Mouse (Mus musculus): ENCODE data around the gene Lrp3.
A peak's percentile ranks its signal among the peaks of the same experiment; 100 is the strongest.

The Lrp3 gene

GRCm38 (mm10) chr7:35191276-35191675, 24.0 kb downstream of the Lrp3 start:
- no peak for DNase-seq (ENCODE audit: low spot score in 2 of 2)

GRCm38 (mm10) chr7:35189699-35190098, 25.6 kb downstream of the Lrp3 start:
- DNase-seq (ENCODE audit: low spot score in 2 of 2): no peak

GRCm38 (mm10) chr7:35185889-35186569, 29.3 kb downstream of the Lrp3 start, which contains the start of gene Slc7a10:
Gene Slc7a10 (plus strand): TSS chr7:35186385.
- DNase-seq (ENCODE audit: low spot score in 2 of 2): no peak

GRCm38 (mm10) chr7:35184833-35185724, 30.2 kb downstream of the Lrp3 start:
- no peak for DNase-seq (ENCODE audit: low spot score in 2 of 2)

- no peak for DNase-seq (ENCODE audit: low spot score in 2 of 2)
Observed at GRCm38 (mm10) chr7:35176412-35177381, 38.6 kb downstream of the Lrp3 start.

GRCm38 (mm10) chr7:35175533-35175932, 39.8 kb downstream of the Lrp3 start:
- DNase-seq (ENCODE audit: low spot score in 2 of 2): no peak

- DNase-seq (ENCODE audit: low spot score in 2 of 2): peak in 1 of 2 experiments; percentile 67
Observed at GRCm38 (mm10) chr7:35172519-35172918, 42.8 kb downstream of the Lrp3 start.

- peak; percentile 68 to 78 for DNase-seq (ENCODE audit: low spot score in 2 of 2)
Observed at GRCm38 (mm10) chr7:35171867-35172382, 43.4 kb downstream of the Lrp3 start.

GRCm38 (mm10) chr7:35169341-35169740, 46.0 kb downstream of the Lrp3 start:
- DNase-seq (ENCODE audit: low spot score in 2 of 2): peak; percentile 89 to 92

GRCm38 (mm10) chr7:35167925-35168324, 47.4 kb downstream of the Lrp3 start:
- DNase-seq (ENCODE audit: low spot score in 2 of 2): no peak

- no peak for DNase-seq (ENCODE audit: low spot score in 2 of 2)
Observed at GRCm38 (mm10) chr7:35166988-35167387, 48.3 kb downstream of the Lrp3 start.

GRCm38 (mm10) chr7:35164131-35164530, 51.2 kb downstream of the Lrp3 start:
- DNase-seq (ENCODE audit: low spot score in 2 of 2): no peak

- DNase-seq (ENCODE audit: low spot score in 2 of 2): no peak
Observed at GRCm38 (mm10) chr7:35163600-35163999, 51.7 kb downstream of the Lrp3 start.

- DNase-seq (ENCODE audit: low spot score in 2 of 2): no peak
Observed at GRCm38 (mm10) chr7:35162443-35162842, 52.9 kb downstream of the Lrp3 start.

GRCm38 (mm10) chr7:35157512-35157911, 57.8 kb downstream of the Lrp3 start:
- DNase-seq (ENCODE audit: low spot score in 2 of 2): no peak

GRCm38 (mm10) chr7:35156561-35157477, 58.5 kb downstream of the Lrp3 start:
- no peak for DNase-seq (ENCODE audit: low spot score in 2 of 2)

GRCm38 (mm10) chr7:35154449-35154848, 60.8 kb downstream of the Lrp3 start:
- no peak for DNase-seq (ENCODE audit: low spot score in 2 of 2)

GRCm38 (mm10) chr7:35150860-35151259, 64.4 kb downstream of the Lrp3 start:
- no peak for DNase-seq (ENCODE audit: low spot score in 2 of 2)

Measured in urinary bladder, postnatal 36 days (tissue).